Comparison of ENCODE assay signal across 21 mouse cellular contexts in genomic region chr9:75399069-75399468, GRCm38 (mm10). TPM values are rescaled to one million over a fixed set of nuclear protein-coding genes. Genes with fewer than 3 reads are reported as not detected.
DNase-seq lines count a peak whose midpoint lies in the region; ATAC-seq and TF ChIP-seq lines count a peak whose summit lies in the region.
"Had no signal": no experiment of that assay in that cellular context is flagged by ENCODE, and none has a peak within 500 bp of the region (broad histone marks: within the 10 kb centered on the region; RNA-seq: fewer than 3 reads in every experiment).

No protein-coding gene starts in this region.

- no peak overlapping the region for H3K4me3 ChIP-seq in kidney, postnatal 0 days (replicated peaks; ENCODE audit: low read depth, low read length)
- H3K4me3 ChIP-seq: embryonic facial prominence, embryonic 15.5 days; hindbrain, embryonic 15.5 days; kidney, embryonic 15.5 days; limb, embryonic 12.5 days had no signal

- H3K36me3 ChIP-seq in kidney, postnatal 0 days (ENCODE audit: insufficient read depth, low read length): peaks cover 10% of the 10 kb centered on the region

- TF ChIP-seq CTCF in kidney, postnatal 0 days (IDR thresholded peaks at IDR 0.05; ENCODE audit: low read depth): peak; percentile 30; the same call in 1 of the 2 replicates

- DNase-seq in kidney, postnatal 0 days (ENCODE audit: low spot score): no peak
- no peak for DNase-seq in kidney, adult 9 months
- DNase-seq in thymus, postnatal 4 days: peak; percentile 49
- no peak for DNase-seq in thymus, postnatal 14 days
- DNase-seq in frontal cortex, postnatal 25 days (ENCODE audit: low spot score in 2 of 2): no peak
- DNase-seq: adrenal gland, adult 2 months; cerebellum, adult 9-11 months; heart, postnatal 10 days; spleen, adult 18-20 months had no signal

- no peak overlapping the region for H3K4me2 ChIP-seq in kidney, postnatal 0 days (ENCODE audit: low read length)
- H3K4me2 ChIP-seq: embryonic facial prominence, embryonic 15.5 days; hindbrain, embryonic 15.5 days; kidney, embryonic 15.5 days; limb, embryonic 12.5 days had no signal

- H3K27ac ChIP-seq in kidney, postnatal 0 days: no peak overlapping the region
- H3K27ac ChIP-seq: embryonic facial prominence, embryonic 15.5 days; hindbrain, embryonic 15.5 days; kidney, embryonic 15.5 days; limb, embryonic 12.5 days had no signal

- 89% methylated on average over 4 of the region's 4 CpGs for WGBS in kidney, postnatal 0 days

- H3K4me1 ChIP-seq in kidney, postnatal 0 days (replicated peaks; ENCODE audit: insufficient read depth, low read length): peaks cover 10% of the 10 kb centered on the region; the same call in 1 of the 2 replicates

- H3K9me3 ChIP-seq in kidney, postnatal 0 days (replicated peaks; ENCODE audit: low read length): no peaks in the 10 kb centered on the region
- H3K9me3 ChIP-seq: embryonic facial prominence, embryonic 15.5 days; hindbrain, embryonic 15.5 days; kidney, embryonic 15.5 days; limb, embryonic 12.5 days had no signal

- H3K27me3 ChIP-seq in kidney, postnatal 0 days (ENCODE audit: insufficient read depth, low read length): no peaks in the 10 kb centered on the region
- H3K27me3 ChIP-seq: embryonic facial prominence, embryonic 15.5 days; hindbrain, embryonic 15.5 days; kidney, embryonic 15.5 days; limb, embryonic 12.5 days had no signal

- H3K9ac ChIP-seq in kidney, postnatal 0 days (ENCODE audit: low read depth, low read length): no peak overlapping the region
- H3K9ac ChIP-seq: embryonic facial prominence, embryonic 15.5 days; hindbrain, embryonic 15.5 days; kidney, embryonic 15.5 days; limb, embryonic 12.5 days had no signal

- ATAC-seq in kidney, postnatal 0 days (replicated peaks; ENCODE audit: low FRiP score, low read depth): no peak
- ATAC-seq in granulocyte monocyte progenitor cell, adult 5-6 weeks (replicated peaks; ENCODE audit: poor library complexity, severe bottlenecking): peak; percentile 34; the same call in 1 of the 2 replicates
- ATAC-seq in monocyte, adult 5-6 weeks (replicated peaks; ENCODE audit: insufficient number of reproducible peaks, low FRiP score, low TSS enrichment, poor library complexity, severe bottlenecking): no peak

RNA-seq across cellular contexts. Expression of gene Mapk6, which starts 10.7 kb away (rescaled TPM):
- 39.9 and 40.1 TPM in 2 replicates for polyA plus RNA-seq in kidney, postnatal 0 days (2015; fragmentation: Nextera tagmentation; extraction: Ambion mirVana)
- 42.4 and 47.8 TPM in 2 replicates for total RNA-seq in granulocyte monocyte progenitor cell, adult 5-6 weeks (2014; fragmentation: Nextera tagmentation)
- 59.2 and 71.6 TPM in 2 replicates for total RNA-seq in granulocyte monocyte progenitor cell, adult 5-6 weeks (2017)
- total RNA-seq in monocyte, adult 5-6 weeks (2017): 51.7 to 80.9 TPM (median 59.9 TPM) in 3 replicates

RNA-seq across cellular contexts. Expression of gene Leo1, which starts 42.3 kb away (rescaled TPM):
- polyA plus RNA-seq in kidney, postnatal 0 days (2015; fragmentation: Nextera tagmentation; extraction: Ambion mirVana): 31.4 and 36.6 TPM in 2 replicates
- 23.2 and 24.2 TPM in 2 replicates for total RNA-seq in granulocyte monocyte progenitor cell, adult 5-6 weeks (2014; fragmentation: Nextera tagmentation)
- total RNA-seq in granulocyte monocyte progenitor cell, adult 5-6 weeks (2017): 38.9 and 42.7 TPM in 2 replicates
- 23.8 to 36.2 TPM (median 25.0 TPM) in 3 replicates for total RNA-seq in monocyte, adult 5-6 weeks (2017)

RNA-seq across cellular contexts. Expression of gene Bcl2l10, which starts 51.5 kb away (rescaled TPM):
- not detected in 2 replicates for polyA plus RNA-seq in kidney, postnatal 0 days (2015; fragmentation: Nextera tagmentation; extraction: Ambion mirVana)
- not detected in 2 replicates for total RNA-seq in granulocyte monocyte progenitor cell, adult 5-6 weeks (2014; fragmentation: Nextera tagmentation)
- not detected in 2 replicates for total RNA-seq in granulocyte monocyte progenitor cell, adult 5-6 weeks (2017)
- total RNA-seq in monocyte, adult 5-6 weeks (2017): not detected in 3 replicates
- total RNA-seq: gastrocnemius, adult 8-10 months; heart, adult 8-10 months; heart, postnatal 10 days; layer of hippocampus, adult 18-20 months; left cerebral cortex, adult 18-20 months had no signal
- polyA plus RNA-seq: embryonic facial prominence, embryonic 15.5 days; forebrain, embryonic 11.5 days; hindbrain, embryonic 15.5 days; kidney, embryonic 15.5 days; limb, embryonic 12.5 days; lung, embryonic 16.5 days had no signal
